Mouse (Mus musculus): Measurements from ENCODE around the gene Cd244a. TPM values are rescaled to one million over a fixed set of nuclear protein-coding genes. Genes with fewer than 3 reads are reported as not detected.

Cd244a gene
- total and polyA plus RNA-seq, 3 experiments: not detected

GRCm38 (mm10) chr1:171658561-171658991 lies 99.6 kb downstream of the Cd244a start (continued):
- TF ChIP-seq POLR2AphosphoS5 (IDR thresholded peaks at IDR 0.05; ENCODE audit: borderline replicate concordance, low read depth, low read length) (no peak), MAFK (IDR thresholded peaks at IDR 0.05; ENCODE audit: borderline replicate concordance, low read depth, low read length) (no peak), NELFE (IDR thresholded peaks at IDR 0.05; ENCODE audit: low read depth, low read length) (no peak), KAT2A (conservative IDR thresholded peaks at IDR 0.05; ENCODE audit: low read depth, low read length) (no peak), MXI1 (IDR thresholded peaks at IDR 0.05; ENCODE audit: low read depth, low read length) (peak; percentile 58), SMC3 (IDR thresholded peaks at IDR 0.05; ENCODE audit: low read depth, low read length) (no peak; the same call in 1 of the 2 replicates), ELF1 (IDR thresholded peaks at IDR 0.05; ENCODE audit: low read depth, low read length) (no peak), ZNF384 (IDR thresholded peaks at IDR 0.05; ENCODE audit: low read depth, low read length) (no peak), HCFC1 (IDR thresholded peaks at IDR 0.05; ENCODE audit: low read depth, low read length) (no peak), ZMIZ1 (IDR thresholded peaks at IDR 0.05; ENCODE audit: low read depth, low read length) (no peak), MYC (IDR thresholded peaks at IDR 0.05; ENCODE audit: low read depth, low read length) (no peak), GABPA (IDR thresholded peaks at IDR 0.05; ENCODE audit: low read depth, low read length) (no peak), MAX (IDR thresholded peaks at IDR 0.05; ENCODE audit: low read length) (0 out of 2 replicates have a peak, but pooled peaks have one; percentile 30), NRF1 (IDR thresholded peaks at IDR 0.05; ENCODE audit: insufficient read depth, low read depth, low read length, poor library complexity, severe bottlenecking) (no peak), E2F4 (IDR thresholded peaks at IDR 0.05; ENCODE audit: borderline replicate concordance, low read depth, low read length) (no peak), RCOR1 (IDR thresholded peaks at IDR 0.05; ENCODE audit: low read depth, low read length) (peak; percentile 79; the same call in 1 of the 2 replicates), SIN3A (IDR thresholded peaks at IDR 0.05; ENCODE audit: low read length) (no peak), ZKSCAN1 (IDR thresholded peaks at IDR 0.05; ENCODE audit: low read depth, low read length) (no peak), MYB (IDR thresholded peaks at IDR 0.05; ENCODE audit: low read depth, low read length) (no peak), POLR2AphosphoS2 (IDR thresholded peaks at IDR 0.05; ENCODE audit: low read length) (no peak)

Other genes starting within 250 kb of the Cd244a start
- gene Dedd, start 230.0 kb upstream of the Cd244a start, total RNA-seq (2012; rRNA removed): 24.9 and 28.7 TPM in 2 replicates
- 10 to 100 TPM in 1 of 2 experiments, not detected in 1; 44.9 TPM for gene Dedd, start 230.0 kb upstream of the Cd244a start, polyA plus RNA-seq (2012; ENCODE audit: insufficient read depth in 1 of 2, insufficient read length in 2 of 2, low read depth in 1 of 2, low replicate concordance in 2 of 2, missing spikeins in 1 of 2)
- 17.9 and 20.0 TPM in 2 replicates for gene Nit1, start 213.5 kb upstream of the Cd244a start, total RNA-seq (2012; rRNA removed)
- gene Nit1, start 213.5 kb upstream of the Cd244a start, polyA plus RNA-seq (2012; ENCODE audit: insufficient read depth in 1 of 2, insufficient read length in 2 of 2, low read depth in 1 of 2, low replicate concordance in 2 of 2, missing spikeins in 1 of 2): 10 to 100 TPM in 1 of 2 experiments, not detected in 1; 26.3 TPM
- 33.8 and 36.2 TPM in 2 replicates for gene Pfdn2, start 213.5 kb upstream of the Cd244a start, total RNA-seq (2012; rRNA removed)
- gene Pfdn2, start 213.5 kb upstream of the Cd244a start, polyA plus RNA-seq (2012; ENCODE audit: insufficient read depth in 1 of 2, insufficient read length in 2 of 2, low read depth in 1 of 2, low replicate concordance in 2 of 2, missing spikeins in 1 of 2): 100 to 1,000 TPM in 1 of 2 experiments, not detected in 1; 329 TPM
- gene Klhdc9, start 198.4 kb upstream of the Cd244a start, total RNA-seq (2012; rRNA removed): 0.08 and 0.10 TPM in 2 replicates
- gene Klhdc9, start 198.4 kb upstream of the Cd244a start, polyA plus RNA-seq (2012; ENCODE audit: insufficient read depth in 1 of 2, insufficient read length in 2 of 2, low read depth in 1 of 2, low replicate concordance in 2 of 2, missing spikeins in 1 of 2): not detected
- 0.04 TPM in 1 of 2 replicates, not detected in the other for gene Nectin4, start 189.1 kb upstream of the Cd244a start, total RNA-seq (2012; rRNA removed)
- under 1 TPM in 1 of 2 experiments, not detected in 1; 0.15 TPM for gene Nectin4, start 189.1 kb upstream of the Cd244a start, polyA plus RNA-seq (2012; ENCODE audit: insufficient read depth in 1 of 2, insufficient read length in 2 of 2, low read depth in 1 of 2, low replicate concordance in 2 of 2, missing spikeins in 1 of 2)
- 31.0 and 31.5 TPM in 2 replicates for gene Arhgap30, start 170.2 kb upstream of the Cd244a start, total RNA-seq (2012; rRNA removed)
- gene Arhgap30, start 170.2 kb upstream of the Cd244a start, polyA plus RNA-seq (2012; ENCODE audit: insufficient read depth in 1 of 2, insufficient read length in 2 of 2, low read depth in 1 of 2, low replicate concordance in 2 of 2, missing spikeins in 1 of 2): 10 to 100 TPM in 1 of 2 experiments, not detected in 1; 41.2 TPM
- 50.0 and 56.0 TPM in 2 replicates for gene Usf1, start 147.9 kb upstream of the Cd244a start, total RNA-seq (2012; rRNA removed)
- gene Usf1, start 147.9 kb upstream of the Cd244a start, polyA plus RNA-seq (2012; ENCODE audit: insufficient read depth in 1 of 2, insufficient read length in 2 of 2, low read depth in 1 of 2, low replicate concordance in 2 of 2, missing spikeins in 1 of 2): 10 to 100 TPM in 1 of 2 experiments, not detected in 1; 55.0 TPM
- 0.49 and 0.50 TPM in 2 replicates for gene Tstd1, start 140.3 kb upstream of the Cd244a start, total RNA-seq (2012; rRNA removed)
- 1 to 10 TPM in 1 of 2 experiments, not detected in 1; 1.4 TPM for gene Tstd1, start 140.3 kb upstream of the Cd244a start, polyA plus RNA-seq (2012; ENCODE audit: insufficient read depth in 1 of 2, insufficient read length in 2 of 2, low read depth in 1 of 2, low replicate concordance in 2 of 2, missing spikeins in 1 of 2)
- 0.31 and 0.42 TPM in 2 replicates for gene F11r, start 121.7 kb upstream of the Cd244a start, total RNA-seq (2012; rRNA removed)
- gene F11r, start 121.7 kb upstream of the Cd244a start, polyA plus RNA-seq (2012; ENCODE audit: insufficient read depth in 1 of 2, insufficient read length in 2 of 2, low read depth in 1 of 2, low replicate concordance in 2 of 2, missing spikeins in 1 of 2): 1 to 10 TPM in 1 of 2 experiments, not detected in 1; 1.8 TPM
- gene Alyref2, start 55.7 kb upstream of the Cd244a start, total RNA-seq (2012; rRNA removed): 4.6 and 5.5 TPM in 2 replicates
- 1 to 10 TPM in 1 of 2 experiments, not detected in 1; 8.8 TPM for gene Alyref2, start 55.7 kb upstream of the Cd244a start, polyA plus RNA-seq (2012; ENCODE audit: insufficient read depth in 1 of 2, insufficient read length in 2 of 2, low read depth in 1 of 2, low replicate concordance in 2 of 2, missing spikeins in 1 of 2)
- not detected in 2 replicates for gene Itln1, start 23.9 kb upstream of the Cd244a start, total RNA-seq (2012; rRNA removed)
- gene Itln1, start 23.9 kb upstream of the Cd244a start, polyA plus RNA-seq (2012; ENCODE audit: insufficient read depth in 1 of 2, insufficient read length in 2 of 2, low read depth in 1 of 2, low replicate concordance in 2 of 2, missing spikeins in 1 of 2): not detected
- gene Ly9, start 48.2 kb downstream of the Cd244a start, total RNA-seq (2012; rRNA removed): not detected in 2 replicates
- gene Ly9, start 48.2 kb downstream of the Cd244a start, polyA plus RNA-seq (2012; ENCODE audit: insufficient read depth in 1 of 2, insufficient read length in 2 of 2, low read depth in 1 of 2, low replicate concordance in 2 of 2, missing spikeins in 1 of 2): under 1 TPM in 1 of 2 experiments, not detected in 1; 0.25 TPM
- gene Slamf7, start 93.8 kb downstream of the Cd244a start, total RNA-seq (2012; rRNA removed): not detected in 2 replicates
- gene Slamf7, start 93.8 kb downstream of the Cd244a start, polyA plus RNA-seq (2012; ENCODE audit: insufficient read depth in 1 of 2, insufficient read length in 2 of 2, low read depth in 1 of 2, low replicate concordance in 2 of 2, missing spikeins in 1 of 2): not detected
- gene Cd48, start 122.8 kb downstream of the Cd244a start, total RNA-seq (2012; rRNA removed): 84.6 and 108 TPM in 2 replicates
- gene Cd48, start 122.8 kb downstream of the Cd244a start, polyA plus RNA-seq (2012; ENCODE audit: insufficient read depth in 1 of 2, insufficient read length in 2 of 2, low read depth in 1 of 2, low replicate concordance in 2 of 2, missing spikeins in 1 of 2): 10 to 100 TPM in 1 of 2 experiments, not detected in 1; 64.6 TPM
- 0.72 and 0.73 TPM in 2 replicates for gene Slamf1, start 207.9 kb downstream of the Cd244a start, total RNA-seq (2012; rRNA removed)
- gene Slamf1, start 207.9 kb downstream of the Cd244a start, polyA plus RNA-seq (2012; ENCODE audit: insufficient read depth in 1 of 2, insufficient read length in 2 of 2, low read depth in 1 of 2, low replicate concordance in 2 of 2, missing spikeins in 1 of 2): 1 to 10 TPM in 1 of 2 experiments, not detected in 1; 1.3 TPM